Mouse (Mus musculus): ENCODE data around the gene Ttf2. TPM values are rescaled to one million over a fixed set of nuclear protein-coding genes. Genes with fewer than 3 reads are reported as not detected.

Gene Ttf2
- total and polyA plus RNA-seq, 2 experiments from 2014 or later, result 2.0 to 2.3 TPM

DNA sequence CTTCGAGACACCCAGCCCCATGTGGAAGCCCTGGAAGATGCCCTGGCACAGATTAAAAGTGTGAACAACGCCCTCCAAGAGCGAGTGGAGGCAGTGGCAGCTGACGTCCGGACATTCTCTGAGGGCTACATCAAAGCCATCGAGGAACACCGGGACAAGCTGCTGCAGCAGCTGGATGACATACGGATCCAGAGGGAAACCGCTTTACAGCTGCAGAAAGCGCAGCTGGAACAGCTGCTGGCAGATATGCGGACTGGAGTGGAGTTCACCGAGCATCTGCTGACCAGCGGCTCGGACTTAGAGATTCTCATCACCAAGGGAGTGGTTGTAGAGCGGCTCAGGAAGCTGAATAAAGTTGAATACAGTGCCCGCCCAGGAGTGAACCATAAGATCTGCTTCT is 44.3 kb downstream of the Ttf2 start:
- Histone ChIP-seq H3K36me3 (ENCODE audit: insufficient read depth) (peaks cover 15% of the 10 kb centered on the region), H3K9ac (no peak overlapping the region), H3K27ac (ENCODE audit: low read depth, low read length) (no peak overlapping the region), H3K4me3 (ENCODE audit: low read depth, low read length) (no peak overlapping the region), H3K27me3 (ENCODE audit: insufficient read depth, low read length) (no peaks in the 10 kb centered on the region), H3K4me1 (ENCODE audit: insufficient read depth) (peaks cover 21% of the 10 kb centered on the region; the same call in 1 of the 2 replicates), H3K9me3 (ENCODE audit: low read length) (no peaks in the 10 kb centered on the region), H3K4me2 (ENCODE audit: low read depth) (no peak overlapping the region)
- WGBS, result 85% methylated on average over 16 of the region's 16 CpGs
- ATAC-seq (no peak), DNase-seq (no peak)
- TF ChIP-seq CTCF (IDR thresholded peaks at IDR 0.05; ENCODE audit: low read depth), result no peak

DNA sequence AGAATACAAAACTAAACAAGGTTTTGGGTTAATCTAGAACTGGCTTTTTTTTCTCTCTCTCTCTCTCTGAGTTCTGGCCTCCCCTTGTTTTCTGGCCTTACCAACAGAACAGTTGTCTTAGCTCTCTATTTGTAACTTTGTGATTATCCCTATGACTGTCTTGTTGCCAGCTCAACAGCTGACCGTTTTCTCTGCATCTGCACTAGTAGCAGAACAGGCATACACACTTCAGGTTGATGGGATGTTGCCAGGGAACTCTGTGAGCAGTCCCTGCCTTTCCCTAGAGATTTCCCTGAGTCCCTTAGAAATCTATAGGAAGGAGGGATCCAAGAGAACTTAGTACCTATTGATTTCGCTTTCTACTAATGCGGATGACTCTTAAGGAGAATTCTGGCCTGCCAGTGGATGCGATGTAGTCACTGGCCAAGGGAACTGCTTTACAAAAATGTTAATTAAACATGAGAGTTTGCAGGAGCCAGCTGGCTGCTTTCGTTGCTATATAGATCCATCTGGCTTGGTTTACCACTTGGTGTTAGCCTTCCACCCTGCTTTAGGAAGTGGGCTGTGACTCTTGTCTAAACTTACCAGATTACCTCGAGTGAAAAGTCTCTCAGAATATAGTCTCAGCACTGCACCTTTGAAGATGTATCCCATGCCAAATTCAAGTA is 45.3 kb downstream of the Ttf2 start:
- no peak for ATAC-seq
- WGBS, result 51% methylated on average over 6 of the region's 6 CpGs

DNA sequence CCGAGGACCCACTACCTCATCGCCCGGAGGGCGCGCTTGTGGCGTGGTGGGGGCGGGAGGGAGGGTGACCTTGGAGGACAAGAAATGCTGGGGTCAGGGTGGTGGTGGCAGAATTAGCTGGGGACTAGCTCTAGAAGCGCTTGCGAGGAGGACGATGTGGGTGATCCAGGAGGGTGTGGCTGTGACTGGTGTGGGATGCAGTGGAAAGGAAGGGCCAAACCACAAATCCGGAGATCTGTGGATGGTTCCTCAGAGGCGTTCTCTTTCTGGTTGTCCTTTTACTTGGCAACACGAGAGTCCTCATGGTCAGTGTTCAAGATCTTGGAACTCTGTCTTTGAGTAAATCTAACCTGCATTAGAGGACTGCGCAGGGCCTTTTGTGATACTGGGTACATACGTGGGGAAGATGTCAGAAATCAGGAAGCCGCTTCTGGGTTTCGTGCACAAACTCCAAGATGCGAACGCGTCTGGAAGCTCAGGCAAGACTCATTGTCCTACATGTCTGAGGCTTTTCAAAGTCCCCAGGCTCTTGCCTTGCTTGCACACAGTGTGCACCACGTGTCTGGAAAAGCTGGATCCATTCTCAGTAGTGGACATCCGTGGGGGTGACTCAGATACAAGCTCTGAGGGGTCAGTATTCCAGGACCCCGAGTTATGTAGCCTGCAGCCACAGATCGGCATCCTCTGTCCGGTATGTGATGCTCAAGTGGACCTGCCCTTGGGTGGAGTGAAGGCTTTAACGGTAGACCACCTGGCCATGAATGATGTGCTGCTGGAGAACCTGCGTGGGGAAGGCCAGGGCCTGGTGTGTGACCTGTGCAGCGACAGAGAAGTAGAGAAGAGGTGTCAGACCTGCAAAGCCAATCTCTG is 46.7 kb downstream of the Ttf2 start:
- peaks cover 4% of the 10 kb centered on the region; the same call in 1 of the 2 replicates for H3K27me3 ChIP-seq (ENCODE audit: insufficient read depth, low read length)
- H3K4me1 ChIP-seq (ENCODE audit: insufficient read depth), result peaks cover 21% of the 10 kb centered on the region; the same call in 1 of the 2 replicates
- no peaks in the 10 kb centered on the region for H3K36me3 ChIP-seq (ENCODE audit: insufficient read depth)
- H3K9ac ChIP-seq, result peak overlapping the region; percentile 74
- TF ChIP-seq CTCF (IDR thresholded peaks at IDR 0.05; ENCODE audit: low read depth), result no peak
- peak overlapping the region; percentile 82 for H3K27ac ChIP-seq (ENCODE audit: low read depth, low read length)
- 32% methylated on average over 27 of the region's 28 CpGs for WGBS
- ATAC-seq, result peak; percentile 42
- peak overlapping the region; percentile 57 for H3K4me3 ChIP-seq (ENCODE audit: low read depth, low read length)
- no peak for DNase-seq
- peak overlapping the region; percentile 70 for H3K4me2 ChIP-seq (ENCODE audit: low read depth)
- H3K9me3 ChIP-seq (ENCODE audit: low read length), result no peaks in the 10 kb centered on the region

More for the DNA sequence above, 45.3 kb downstream of the Ttf2 start:
- Histone ChIP-seq H3K4me3 (ENCODE audit: low read depth, low read length) (no peak overlapping the region), H3K27ac (ENCODE audit: low read depth, low read length) (0 out of 2 replicates have a peak overlapping the region, but pooled peaks have one; percentile 4), H3K4me1 (ENCODE audit: insufficient read depth) (peaks cover 21% of the 10 kb centered on the region; the same call in 1 of the 2 replicates), H3K27me3 (ENCODE audit: insufficient read depth, low read length) (no peaks in the 10 kb centered on the region), H3K4me2 (ENCODE audit: low read depth) (no peak overlapping the region), H3K36me3 (ENCODE audit: insufficient read depth) (peaks cover 10% of the 10 kb centered on the region), H3K9ac (no peak overlapping the region), H3K9me3 (ENCODE audit: low read length) (no peaks in the 10 kb centered on the region)
- peak; percentile 58 for DNase-seq
- no peak for TF ChIP-seq CTCF (IDR thresholded peaks at IDR 0.05; ENCODE audit: low read depth)

DNA sequence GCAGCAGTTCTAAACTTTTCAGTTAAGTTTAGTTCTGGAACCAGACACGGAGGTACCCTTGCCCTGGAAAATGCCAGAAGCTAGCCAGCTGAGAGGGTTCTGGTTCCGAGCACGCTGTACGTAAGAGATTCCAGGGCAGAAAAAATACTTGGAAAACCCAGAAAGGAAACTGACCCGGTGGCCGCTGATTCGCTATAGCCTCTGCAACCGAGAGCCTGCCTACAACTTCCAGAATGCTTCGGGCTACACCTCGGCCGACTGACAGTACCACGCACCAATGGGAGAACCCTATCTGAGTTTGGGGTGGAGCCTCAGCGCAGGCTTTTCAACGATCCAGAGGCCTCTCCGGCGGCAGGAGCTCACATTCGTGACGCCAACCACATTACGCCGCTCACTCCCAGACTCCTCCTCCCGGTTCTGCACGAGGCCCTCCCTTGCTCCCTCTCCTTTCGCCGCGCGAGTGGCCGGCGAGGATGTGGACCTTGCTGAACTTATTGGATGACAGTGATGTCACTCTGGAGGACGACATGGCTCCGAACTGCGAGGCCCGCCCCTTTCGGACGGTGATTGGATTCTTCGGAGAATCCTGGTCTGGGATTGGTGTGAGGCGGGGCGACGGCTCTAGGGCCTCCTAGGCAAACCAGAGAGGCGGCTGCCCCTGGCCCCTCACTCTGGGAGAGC is 47.5 kb downstream of the Ttf2 start, which contains the start of gene Trim45:
Trim45 (plus strand) TSS at position 378 of the 681 bp plus-strand sequence.
- H3K4me2 ChIP-seq (ENCODE audit: low read depth), result peak within 1 kb of the TSS; percentile 70
- TF ChIP-seq CTCF (IDR thresholded peaks at IDR 0.05; ENCODE audit: low read depth), result no peak
- H3K27ac ChIP-seq (ENCODE audit: low read depth, low read length), result peak within 1 kb of the TSS; percentile 82
- peak within 1 kb of the TSS; percentile 74 for H3K9ac ChIP-seq
- H3K4me3 ChIP-seq (ENCODE audit: low read depth, low read length), result peak within 1 kb of the TSS; percentile 57
- ATAC-seq (peak; percentile 97), DNase-seq (peak; percentile 99)
- under 1% methylated on average over 39 of the region's 39 CpGs for WGBS
- H3K9me3 ChIP-seq (ENCODE audit: low read length), result no peaks in the 10 kb centered on the region
- H3K27me3 ChIP-seq (ENCODE audit: insufficient read depth, low read length), result peaks cover 4% of the 10 kb centered on the region; the same call in 1 of the 2 replicates
- no peaks in the 10 kb centered on the region for H3K36me3 ChIP-seq (ENCODE audit: insufficient read depth)
- peaks cover 21% of the 10 kb centered on the region; the same call in 1 of the 2 replicates for H3K4me1 ChIP-seq (ENCODE audit: insufficient read depth)

DNA sequence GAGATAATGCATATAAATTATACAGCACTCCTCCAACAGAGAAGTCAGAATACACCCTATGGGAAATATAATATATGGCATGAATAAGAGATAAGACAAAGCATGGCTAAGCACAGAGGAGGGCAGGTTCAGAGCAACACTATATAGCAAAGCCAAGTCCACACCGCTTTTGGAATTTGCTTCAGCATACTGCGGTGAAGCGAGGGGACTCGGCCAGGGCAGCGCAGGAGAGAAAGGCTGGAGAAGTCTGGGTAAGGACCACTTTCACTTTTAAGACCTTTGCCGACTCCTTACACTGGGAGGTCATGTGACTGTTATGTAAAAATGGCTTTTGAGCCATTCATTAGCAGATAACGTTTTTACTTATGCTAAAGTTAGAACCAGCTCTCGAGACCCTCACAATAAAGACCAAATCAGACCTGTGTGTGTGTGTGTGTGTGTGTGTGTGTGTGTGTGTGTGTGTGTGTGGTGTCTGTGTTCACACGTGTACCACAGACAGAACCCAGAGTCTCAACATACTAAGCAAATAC is 48.8 kb downstream of the Ttf2 start:
- no peak for DNase-seq
- H3K9ac ChIP-seq, result no peak overlapping the region
- H3K27me3 ChIP-seq (ENCODE audit: insufficient read depth, low read length), result peaks cover 4% of the 10 kb centered on the region; the same call in 1 of the 2 replicates
- peaks cover 21% of the 10 kb centered on the region; the same call in 1 of the 2 replicates for H3K4me1 ChIP-seq (ENCODE audit: insufficient read depth)
- H3K4me2 ChIP-seq (ENCODE audit: low read depth), result no peak overlapping the region
- no peak overlapping the region for H3K4me3 ChIP-seq (ENCODE audit: low read depth, low read length)
- H3K27ac ChIP-seq (ENCODE audit: low read depth, low read length), result no peak overlapping the region
- WGBS, result 85% methylated on average over 9 of the region's 9 CpGs
- TF ChIP-seq CTCF (IDR thresholded peaks at IDR 0.05; ENCODE audit: low read depth), result no peak
- ATAC-seq, result no peak
- H3K9me3 ChIP-seq (ENCODE audit: low read length), result no peaks in the 10 kb centered on the region
- no peaks in the 10 kb centered on the region for H3K36me3 ChIP-seq (ENCODE audit: insufficient read depth)

DNA sequence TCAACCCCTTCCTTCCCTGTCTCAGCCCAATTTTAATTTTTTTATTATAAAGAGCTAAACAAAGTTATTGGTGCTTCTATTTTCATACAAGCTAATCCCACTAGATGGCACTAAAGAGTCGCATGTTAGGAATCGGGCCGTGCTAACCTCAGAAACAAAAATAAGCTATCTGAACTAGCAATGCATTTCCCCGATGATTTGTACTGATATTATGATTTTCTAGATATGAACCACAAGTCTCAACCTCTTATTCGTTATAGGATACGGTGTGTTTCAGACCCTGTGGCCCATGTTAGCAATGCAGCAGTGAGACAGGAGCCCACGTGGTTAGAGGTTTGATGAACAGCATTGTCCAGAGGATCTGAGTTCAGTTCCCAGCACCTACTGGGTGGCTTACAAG is 52.6 kb downstream of the Ttf2 start:
- peak; percentile 68 for TF ChIP-seq CTCF (IDR thresholded peaks at IDR 0.05; ENCODE audit: low read depth)
- no peak overlapping the region for H3K9ac ChIP-seq
- H3K36me3 ChIP-seq (ENCODE audit: insufficient read depth), result no peaks in the 10 kb centered on the region
- H3K4me1 ChIP-seq (ENCODE audit: insufficient read depth), result 0 out of 2 replicates have a peak, but pooled peaks cover 5% of the 10 kb centered on the region
- H3K4me2 ChIP-seq (ENCODE audit: low read depth), result no peak overlapping the region
- H3K27ac ChIP-seq (ENCODE audit: low read depth, low read length), result no peak overlapping the region
- peaks cover 4% of the 10 kb centered on the region; the same call in 1 of the 2 replicates for H3K27me3 ChIP-seq (ENCODE audit: insufficient read depth, low read length)
- DNase-seq (peak; percentile 70), ATAC-seq (peak; percentile 32; the same call in 1 of the 2 replicates)
- 19% methylated on average over 7 of the region's 7 CpGs for WGBS
- no peaks in the 10 kb centered on the region for H3K9me3 ChIP-seq (ENCODE audit: low read length)
- H3K4me3 ChIP-seq (ENCODE audit: low read depth, low read length), result no peak overlapping the region

Measured in forebrain, postnatal 0 days (tissue).